Mouse (Mus musculus): ENCODE results near the gene Arfgef3. TPM values are rescaled to one million over a fixed set of nuclear protein-coding genes. Genes with fewer than 3 reads are reported as not detected.
A peak's percentile ranks its signal among the peaks of the same experiment; 100 is the strongest.

Gene Arfgef3
- polyA plus RNA-seq, 1 experiment from 2014 or later, result 1.8 TPM

- ATAC-seq (ENCODE audit: low FRiP score, low TSS enrichment), result no peak
- H3K9me3 ChIP-seq (ENCODE audit: control insufficient read depth, low read length), result no peaks in the 10 kb centered on the region
- H3K4me1 ChIP-seq (ENCODE audit: control insufficient read depth, insufficient read depth, low read length), result no peaks in the 10 kb centered on the region
- no peaks in the 10 kb centered on the region for H3K36me3 ChIP-seq (ENCODE audit: control insufficient read depth, insufficient read depth, low read length)
- 45% methylated on average over 6 of the region's 6 CpGs for WGBS
- no peak overlapping the region for H3K9ac ChIP-seq (ENCODE audit: low read depth, low read length)
- no peak overlapping the region for H3K27ac ChIP-seq (ENCODE audit: low read depth, low read length)
- H3K4me2 ChIP-seq (replicated peaks; ENCODE audit: low read depth, low read length), result no peak overlapping the region
- H3K4me3 ChIP-seq (ENCODE audit: low read length), result no peak overlapping the region
- H3K27me3 ChIP-seq (ENCODE audit: control insufficient read depth, insufficient read depth, low read length), result peaks cover 2% of the 10 kb centered on the region; the same call in 1 of the 2 replicates
Measured at GRCm38 (mm10) chr10:18742086-18742485, 1.7 kb downstream of the Arfgef3 start.

GRCm38 (mm10) chr10:18741024-18741423 lies 2.7 kb downstream of the Arfgef3 start:
- Histone ChIP-seq H3K4me3 (ENCODE audit: low read length) (no peak overlapping the region), H3K9ac (ENCODE audit: low read depth, low read length) (no peak overlapping the region)
- ATAC-seq (ENCODE audit: low FRiP score, low TSS enrichment), result no peak

GRCm38 (mm10) chr10:18728548-18728947 lies 15.2 kb downstream of the Arfgef3 start:
- no peaks in the 10 kb centered on the region for H3K4me1 ChIP-seq (ENCODE audit: control insufficient read depth, insufficient read depth, low read length)
- WGBS, result 94% methylated on average over 1 of the region's 1 CpGs
- ATAC-seq (ENCODE audit: low FRiP score, low TSS enrichment), result no peak
- no peaks in the 10 kb centered on the region for H3K9me3 ChIP-seq (ENCODE audit: control insufficient read depth, low read length)
- no peak overlapping the region for H3K27ac ChIP-seq (ENCODE audit: low read depth, low read length)
- H3K9ac ChIP-seq (ENCODE audit: low read depth, low read length), result no peak overlapping the region
- H3K27me3 ChIP-seq (ENCODE audit: control insufficient read depth, insufficient read depth, low read length), result no peaks in the 10 kb centered on the region
- H3K4me3 ChIP-seq (ENCODE audit: low read length), result no peak overlapping the region
- H3K36me3 ChIP-seq (ENCODE audit: control insufficient read depth, insufficient read depth, low read length), result no peaks in the 10 kb centered on the region
- no peak overlapping the region for H3K4me2 ChIP-seq (replicated peaks; ENCODE audit: low read depth, low read length)

More at GRCm38 (mm10) chr10:18741024-18741423, 2.7 kb downstream of the Arfgef3 start:
- Histone ChIP-seq H3K27me3 (ENCODE audit: control insufficient read depth, insufficient read depth, low read length) (peaks cover 2% of the 10 kb centered on the region; the same call in 1 of the 2 replicates), H3K27ac (ENCODE audit: low read depth, low read length) (no peak overlapping the region), H3K36me3 (ENCODE audit: control insufficient read depth, insufficient read depth, low read length) (no peaks in the 10 kb centered on the region), H3K4me1 (ENCODE audit: control insufficient read depth, insufficient read depth, low read length) (no peaks in the 10 kb centered on the region), H3K4me2 (replicated peaks; ENCODE audit: low read depth, low read length) (no peak overlapping the region), H3K9me3 (ENCODE audit: control insufficient read depth, low read length) (no peaks in the 10 kb centered on the region)
- 89% methylated on average over 8 of the region's 8 CpGs for WGBS

GRCm38 (mm10) chr10:18711436-18711835 lies 32.3 kb downstream of the Arfgef3 start:
- WGBS, result 88% methylated on average over 4 of the region's 4 CpGs
- no peak overlapping the region for H3K4me2 ChIP-seq (replicated peaks; ENCODE audit: low read depth, low read length)
- ATAC-seq (ENCODE audit: low FRiP score, low TSS enrichment), result no peak
- no peaks in the 10 kb centered on the region for H3K36me3 ChIP-seq (ENCODE audit: control insufficient read depth, insufficient read depth, low read length)
- no peaks in the 10 kb centered on the region for H3K4me1 ChIP-seq (ENCODE audit: control insufficient read depth, insufficient read depth, low read length)
- H3K27me3 ChIP-seq (ENCODE audit: control insufficient read depth, insufficient read depth, low read length), result no peaks in the 10 kb centered on the region
- no peak overlapping the region for H3K9ac ChIP-seq (ENCODE audit: low read depth, low read length)
- H3K4me3 ChIP-seq (ENCODE audit: low read length), result no peak overlapping the region
- H3K27ac ChIP-seq (ENCODE audit: low read depth, low read length), result no peak overlapping the region
- no peaks in the 10 kb centered on the region for H3K9me3 ChIP-seq (ENCODE audit: control insufficient read depth, low read length)

GRCm38 (mm10) chr10:18710949-18711348 lies 32.8 kb downstream of the Arfgef3 start:
- no peaks in the 10 kb centered on the region for H3K9me3 ChIP-seq (ENCODE audit: control insufficient read depth, low read length)
- H3K9ac ChIP-seq (ENCODE audit: low read depth, low read length), result no peak overlapping the region
- H3K36me3 ChIP-seq (ENCODE audit: control insufficient read depth, insufficient read depth, low read length), result no peaks in the 10 kb centered on the region
- no peak overlapping the region for H3K4me2 ChIP-seq (replicated peaks; ENCODE audit: low read depth, low read length)
- ATAC-seq (ENCODE audit: low FRiP score, low TSS enrichment), result no peak
- H3K27ac ChIP-seq (ENCODE audit: low read depth, low read length), result no peak overlapping the region
- H3K4me3 ChIP-seq (ENCODE audit: low read length), result no peak overlapping the region
- no peaks in the 10 kb centered on the region for H3K4me1 ChIP-seq (ENCODE audit: control insufficient read depth, insufficient read depth, low read length)
- WGBS, result 73% methylated on average over 6 of the region's 6 CpGs
- no peaks in the 10 kb centered on the region for H3K27me3 ChIP-seq (ENCODE audit: control insufficient read depth, insufficient read depth, low read length)

GRCm38 (mm10) chr10:18709836-18710235 lies 33.9 kb downstream of the Arfgef3 start:
- 100% methylated on average over 2 of the region's 2 CpGs for WGBS

GRCm38 (mm10) chr10:18708641-18709040 lies 35.1 kb downstream of the Arfgef3 start:
- Histone ChIP-seq H3K9me3 (ENCODE audit: control insufficient read depth, low read length) (no peaks in the 10 kb centered on the region), H3K36me3 (ENCODE audit: control insufficient read depth, insufficient read depth, low read length) (no peaks in the 10 kb centered on the region), H3K27me3 (ENCODE audit: control insufficient read depth, insufficient read depth, low read length) (no peaks in the 10 kb centered on the region), H3K9ac (ENCODE audit: low read depth, low read length) (no peak overlapping the region), H3K4me2 (replicated peaks; ENCODE audit: low read depth, low read length) (no peak overlapping the region), H3K27ac (ENCODE audit: low read depth, low read length) (no peak overlapping the region), H3K4me3 (ENCODE audit: low read length) (no peak overlapping the region), H3K4me1 (ENCODE audit: control insufficient read depth, insufficient read depth, low read length) (no peaks in the 10 kb centered on the region)
- 64% methylated on average over 1 of the region's 1 CpGs for WGBS
- ATAC-seq (ENCODE audit: low FRiP score, low TSS enrichment), result no peak

More at GRCm38 (mm10) chr10:18709836-18710235, 33.9 kb downstream of the Arfgef3 start:
- H3K4me2 ChIP-seq (replicated peaks; ENCODE audit: low read depth, low read length), result no peak overlapping the region
- no peak for ATAC-seq (ENCODE audit: low FRiP score, low TSS enrichment)
- no peak overlapping the region for H3K27ac ChIP-seq (ENCODE audit: low read depth, low read length)
- H3K4me1 ChIP-seq (ENCODE audit: control insufficient read depth, insufficient read depth, low read length), result no peaks in the 10 kb centered on the region
- no peaks in the 10 kb centered on the region for H3K27me3 ChIP-seq (ENCODE audit: control insufficient read depth, insufficient read depth, low read length)
- H3K4me3 ChIP-seq (ENCODE audit: low read length), result no peak overlapping the region
- H3K36me3 ChIP-seq (ENCODE audit: control insufficient read depth, insufficient read depth, low read length), result no peaks in the 10 kb centered on the region
- H3K9ac ChIP-seq (ENCODE audit: low read depth, low read length), result no peak overlapping the region
- H3K9me3 ChIP-seq (ENCODE audit: control insufficient read depth, low read length), result no peaks in the 10 kb centered on the region

GRCm38 (mm10) chr10:18704393-18705120 lies 39.2 kb downstream of the Arfgef3 start:
- Histone ChIP-seq H3K27me3 (ENCODE audit: control insufficient read depth, insufficient read depth, low read length) (no peaks in the 10 kb centered on the region), H3K9ac (ENCODE audit: low read depth, low read length) (no peak overlapping the region), H3K4me3 (ENCODE audit: low read length) (no peak overlapping the region), H3K36me3 (ENCODE audit: control insufficient read depth, insufficient read depth, low read length) (no peaks in the 10 kb centered on the region), H3K4me2 (replicated peaks; ENCODE audit: low read depth, low read length) (no peak overlapping the region), H3K4me1 (ENCODE audit: control insufficient read depth, insufficient read depth, low read length) (no peaks in the 10 kb centered on the region), H3K9me3 (ENCODE audit: control insufficient read depth, low read length) (no peaks in the 10 kb centered on the region), H3K27ac (ENCODE audit: low read depth, low read length) (no peak overlapping the region)
- WGBS, result 29% methylated on average over 4 of the region's 4 CpGs
- peak; percentile 57; the same call in 1 of the 2 replicates for ATAC-seq (ENCODE audit: low FRiP score, low TSS enrichment)

GRCm38 (mm10) chr10:18701517-18701916 lies 42.2 kb downstream of the Arfgef3 start:
- H3K9ac ChIP-seq (ENCODE audit: low read depth, low read length), result no peak overlapping the region
- ATAC-seq (ENCODE audit: low FRiP score, low TSS enrichment), result no peak
- H3K27me3 ChIP-seq (ENCODE audit: control insufficient read depth, insufficient read depth, low read length), result no peaks in the 10 kb centered on the region
- no peaks in the 10 kb centered on the region for H3K9me3 ChIP-seq (ENCODE audit: control insufficient read depth, low read length)
- no peak overlapping the region for H3K4me3 ChIP-seq (ENCODE audit: low read length)
- no peak overlapping the region for H3K27ac ChIP-seq (ENCODE audit: low read depth, low read length)
- no peak overlapping the region for H3K4me2 ChIP-seq (replicated peaks; ENCODE audit: low read depth, low read length)
- no peaks in the 10 kb centered on the region for H3K36me3 ChIP-seq (ENCODE audit: control insufficient read depth, insufficient read depth, low read length)
- no peaks in the 10 kb centered on the region for H3K4me1 ChIP-seq (ENCODE audit: control insufficient read depth, insufficient read depth, low read length)
